Mouse (Mus musculus): ENCODE data around the gene 4930578G10Rik.
"Not testable (repeated sequence)": the region's sequence is repeated elsewhere in the genome, so short reads cannot be mapped to it uniquely, and the experiment has no call there.

4930578G10Rik gene

DNA sequence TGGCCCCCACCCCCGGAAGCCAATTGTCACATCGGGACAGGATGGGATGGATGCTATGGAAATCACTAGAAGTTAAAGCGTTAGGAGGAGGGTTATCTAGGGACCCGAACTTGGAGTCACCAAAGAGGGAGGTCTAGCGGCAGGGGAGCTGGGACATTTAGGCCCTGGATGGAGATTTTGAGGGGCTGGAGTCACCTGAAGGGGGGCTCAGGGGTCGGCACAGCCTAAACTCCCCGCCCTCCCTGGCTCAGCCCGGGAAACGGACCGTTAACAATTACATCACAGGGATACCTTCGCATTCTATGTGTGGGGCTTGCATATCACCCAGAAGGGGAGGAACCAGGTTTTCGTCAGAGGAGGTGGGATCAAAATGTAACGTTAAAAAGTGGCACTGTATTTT lies at the start of gene 4930578G10Rik:
Gene 4930578G10Rik (plus strand): TSS at position 301 of the 400 bp plus-strand sequence.
- DNase-seq (ENCODE audit: low spot score in 2 of 2) = not testable (repeated sequence)

DNA sequence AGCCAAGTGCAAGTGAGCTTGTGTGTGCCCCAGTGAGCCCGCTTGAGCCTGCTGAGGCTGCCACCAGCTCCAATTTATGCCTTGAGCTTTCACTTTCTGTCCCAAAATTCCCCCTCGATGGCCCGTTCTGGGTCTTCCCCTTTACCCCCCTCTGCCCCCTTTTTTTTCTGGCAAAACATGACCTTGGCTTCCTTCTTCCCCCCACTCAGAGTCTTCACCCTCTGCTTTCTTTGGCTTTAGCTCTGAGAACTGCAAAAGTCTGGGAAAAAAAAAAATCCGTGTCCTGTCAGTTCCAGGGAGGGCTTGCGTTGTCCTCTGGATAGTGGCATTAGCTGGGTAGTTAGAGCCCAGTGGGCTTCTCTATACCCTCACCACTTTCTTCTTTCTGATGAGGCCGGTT lies 21.1 kb downstream of the 4930578G10Rik start, which contains the start of gene Ccl19:
Gene Ccl19 (minus strand): TSS at position 101 of the 400 bp plus-strand sequence.
- not testable (repeated sequence) for DNase-seq (ENCODE audit: low spot score in 2 of 2)

DNA sequence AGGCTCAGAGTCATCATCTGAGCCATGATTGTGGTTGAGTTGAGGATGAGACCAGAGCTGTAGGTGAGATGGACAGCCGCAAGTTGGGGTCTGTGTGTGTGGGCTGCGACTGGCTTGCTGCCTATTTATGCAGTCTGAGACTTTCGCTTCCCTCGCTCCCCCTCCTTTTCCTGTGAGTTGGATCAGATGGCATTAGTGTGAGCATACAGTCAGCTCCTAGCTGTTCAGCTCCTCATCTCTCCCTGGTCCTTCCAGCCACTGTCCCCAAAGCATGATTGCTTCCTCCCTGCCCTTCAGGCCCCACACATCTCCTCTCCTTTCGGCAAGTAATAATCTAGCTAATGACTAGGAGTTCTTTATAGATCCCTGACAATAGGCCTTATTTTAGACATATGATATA lies 38.5 kb downstream of the 4930578G10Rik start, which contains the start of gene Ccl21a:
Gene Ccl21a (minus strand): TSS at position 101 of the 400 bp plus-strand sequence.
- DNase-seq (ENCODE audit: low spot score in 2 of 2) = not testable (repeated sequence)

- not testable (repeated sequence) for DNase-seq (ENCODE audit: low spot score in 2 of 2)
Observed at GRCm38 (mm10) chr4:42853788-42854187, 118.4 kb downstream of the 4930578G10Rik start, which contains the start of gene Fam205a1. Gene Fam205a1 (minus strand): TSS chr4:42853888.

DNA sequence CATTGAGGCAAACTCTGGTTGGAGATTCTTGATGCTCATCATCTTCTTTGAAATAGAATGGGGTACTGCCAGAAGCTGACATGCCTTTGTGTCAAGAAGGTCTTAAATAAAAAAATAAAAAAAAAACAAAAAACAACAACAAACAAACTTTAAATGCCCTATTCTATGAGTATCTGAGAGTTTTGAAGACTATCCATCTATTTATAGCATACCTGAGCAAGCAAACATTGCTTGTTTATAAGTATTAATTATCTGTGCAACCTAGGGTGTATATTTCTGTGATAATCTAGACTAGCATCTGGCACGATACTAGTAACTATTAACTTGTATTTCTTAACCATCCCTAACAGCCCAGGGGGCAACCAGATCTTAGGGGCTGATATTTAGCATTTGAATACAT lies 121.3 kb downstream of the 4930578G10Rik start, which contains the start of gene Gm12394:
Gene Gm12394 (minus strand): TSS at position 101 of the 400 bp plus-strand sequence.
- not testable (repeated sequence) for DNase-seq (ENCODE audit: low spot score in 2 of 2)

DNA sequence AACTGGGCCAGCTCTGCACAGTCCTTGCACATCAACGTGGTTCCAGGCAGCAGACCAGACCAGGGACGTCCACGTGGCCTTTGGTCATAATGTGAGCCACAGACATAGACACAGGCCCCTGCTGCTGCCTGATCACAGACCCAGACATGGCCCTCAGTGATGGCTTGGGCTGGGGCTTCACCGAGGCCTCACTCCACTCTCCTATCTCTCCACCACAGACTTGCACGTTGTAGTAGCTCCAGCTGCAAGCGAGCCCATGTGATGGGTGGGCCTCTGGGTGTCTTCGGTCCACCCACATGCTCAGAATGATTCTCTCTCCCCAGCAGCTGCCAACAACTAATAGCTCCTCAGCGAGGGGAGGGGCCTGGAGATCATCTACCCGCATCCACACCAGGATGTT lies 125.1 kb downstream of the 4930578G10Rik start:
- not testable (repeated sequence) for DNase-seq (ENCODE audit: low spot score in 2 of 2)

DNA sequence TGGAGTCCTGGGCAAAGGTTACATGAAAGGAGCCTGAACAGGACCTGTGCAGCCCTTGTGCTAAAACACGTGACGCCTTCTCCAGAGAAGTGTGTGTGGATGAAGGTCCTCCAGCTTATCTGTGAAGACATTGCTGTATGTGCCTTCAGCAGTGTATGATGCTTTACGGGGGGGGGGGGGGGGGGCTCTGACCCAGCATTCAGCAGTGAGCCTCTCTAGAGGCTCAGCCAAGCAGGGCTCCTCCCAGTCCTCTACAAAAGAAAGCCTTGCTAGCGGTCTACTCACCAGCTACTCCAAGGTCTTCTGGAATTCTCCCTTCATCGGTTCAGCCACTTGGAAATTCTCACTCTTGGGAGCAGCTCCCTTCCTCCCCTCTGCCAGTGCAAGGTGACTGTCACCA lies 128.1 kb downstream of the 4930578G10Rik start:
- DNase-seq (ENCODE audit: low spot score in 2 of 2) = not testable (repeated sequence)

DNA sequence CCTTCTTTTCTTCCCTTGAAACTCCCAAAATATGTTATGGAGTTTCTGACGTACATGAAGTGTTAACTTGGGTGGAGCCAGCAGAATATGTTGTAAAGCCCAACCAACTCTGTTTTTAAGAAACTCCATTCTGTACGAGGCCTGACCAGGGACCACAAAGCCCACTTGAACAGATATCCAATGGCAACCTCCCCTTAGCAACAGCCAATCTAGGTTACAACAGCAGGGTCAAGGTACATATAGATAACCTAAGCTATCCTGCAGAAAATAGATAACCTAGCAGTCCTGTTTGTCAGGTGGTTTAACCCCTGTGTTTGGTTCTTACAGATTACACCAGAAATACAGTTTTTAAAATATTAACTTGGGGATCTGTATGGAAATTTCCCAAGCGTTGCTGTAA lies 132.0 kb downstream of the 4930578G10Rik start:
- no peak for DNase-seq (ENCODE audit: low spot score in 2 of 2)

GRCm38 (mm10) chr4:42868193-42868592 lies 132.8 kb downstream of the 4930578G10Rik start:
- DNase-seq (ENCODE audit: low spot score in 2 of 2) = no peak

GRCm38 (mm10) chr4:42870748-42871147 lies 135.4 kb downstream of the 4930578G10Rik start:
- no peak for DNase-seq (ENCODE audit: low spot score in 2 of 2)

GRCm38 (mm10) chr4:42872151-42872550 lies 136.8 kb downstream of the 4930578G10Rik start:
- no peak for DNase-seq (ENCODE audit: low spot score in 2 of 2)

GRCm38 (mm10) chr4:42872746-42873435 lies 137.5 kb downstream of the 4930578G10Rik start:
- DNase-seq (ENCODE audit: low spot score in 2 of 2) = no peak

GRCm38 (mm10) chr4:42874134-42874533 lies 138.8 kb downstream of the 4930578G10Rik start, which contains the start of gene Fam205c:
Gene Fam205c (minus strand): TSS chr4:42874234.
- no peak for DNase-seq (ENCODE audit: low spot score in 2 of 2)

DNA sequence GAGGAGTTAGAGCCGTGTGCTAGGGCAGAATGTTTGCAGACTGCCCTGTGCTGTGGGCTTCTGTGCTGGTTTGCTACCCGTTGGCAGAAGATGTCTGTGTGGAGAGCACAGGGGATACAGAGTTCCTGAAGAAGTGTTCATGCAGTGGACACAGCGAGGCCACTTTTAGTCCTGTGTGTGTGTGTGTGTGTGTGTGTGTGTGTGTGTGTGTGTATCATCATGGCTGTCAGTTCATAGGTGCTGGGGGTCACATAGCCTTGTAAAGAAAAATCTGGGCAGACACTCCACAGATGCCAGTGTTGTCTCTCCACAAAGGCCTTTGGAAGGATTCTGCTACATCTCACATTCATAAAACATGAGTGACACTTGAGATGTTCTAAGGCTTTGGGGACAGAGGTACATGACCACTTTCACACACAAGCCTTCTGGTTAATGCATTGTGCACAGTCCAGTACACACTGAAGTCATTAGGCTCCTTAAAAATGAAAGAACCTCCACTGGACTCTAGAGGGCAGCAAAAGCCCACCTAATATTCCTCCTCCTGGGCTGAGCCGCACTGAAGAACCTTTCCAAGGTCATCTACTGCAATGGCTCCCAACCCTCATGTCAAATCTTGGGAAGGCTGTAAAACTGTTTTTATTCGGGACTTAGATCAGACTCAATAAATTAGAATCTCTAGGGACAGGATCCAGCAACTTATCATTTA lies 141.4 kb downstream of the 4930578G10Rik start:
- DNase-seq (ENCODE audit: low spot score in 2 of 2) = peak in 1 of 2 experiments; percentile 48

GRCm38 (mm10) chr4:42877657-42878056 lies 142.3 kb downstream of the 4930578G10Rik start:
- no peak for DNase-seq (ENCODE audit: low spot score in 2 of 2)

- DNase-seq (ENCODE audit: low spot score in 2 of 2) = no peak
Observed at GRCm38 (mm10) chr4:42879829-42880676, 144.7 kb downstream of the 4930578G10Rik start.

- no peak for DNase-seq (ENCODE audit: low spot score in 2 of 2)
Observed at GRCm38 (mm10) chr4:42880677-42880948, 145.3 kb downstream of the 4930578G10Rik start.

GRCm38 (mm10) chr4:42886926-42887325 lies 151.6 kb downstream of the 4930578G10Rik start:
- peak; percentile 45 to 71 for DNase-seq (ENCODE audit: low spot score in 2 of 2)

DNA sequence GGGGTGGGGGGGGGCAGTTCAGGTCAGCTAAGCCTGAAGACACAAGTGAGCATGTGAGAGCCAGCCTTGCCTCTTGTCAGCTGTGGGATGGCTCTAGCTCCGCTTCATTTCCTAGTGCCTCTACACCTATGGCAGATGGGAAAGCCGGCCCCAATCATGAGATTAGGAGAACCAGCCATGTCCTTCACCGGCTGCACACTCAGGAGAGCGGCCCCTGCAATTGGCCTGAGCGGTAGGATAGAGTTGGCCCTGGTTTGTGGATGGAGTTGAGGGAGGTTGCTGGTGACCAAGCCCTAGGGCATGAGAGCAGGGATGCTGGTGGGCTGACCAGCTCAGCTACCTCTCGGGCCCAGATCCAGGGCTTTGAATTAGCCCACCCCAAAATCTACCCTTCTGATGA lies 153.5 kb downstream of the 4930578G10Rik start:
- DNase-seq (ENCODE audit: low spot score in 2 of 2) = no peak

GRCm38 (mm10) chr4:42891176-42891575 lies 155.8 kb downstream of the 4930578G10Rik start:
- DNase-seq (ENCODE audit: low spot score in 2 of 2) = no peak

DNA sequence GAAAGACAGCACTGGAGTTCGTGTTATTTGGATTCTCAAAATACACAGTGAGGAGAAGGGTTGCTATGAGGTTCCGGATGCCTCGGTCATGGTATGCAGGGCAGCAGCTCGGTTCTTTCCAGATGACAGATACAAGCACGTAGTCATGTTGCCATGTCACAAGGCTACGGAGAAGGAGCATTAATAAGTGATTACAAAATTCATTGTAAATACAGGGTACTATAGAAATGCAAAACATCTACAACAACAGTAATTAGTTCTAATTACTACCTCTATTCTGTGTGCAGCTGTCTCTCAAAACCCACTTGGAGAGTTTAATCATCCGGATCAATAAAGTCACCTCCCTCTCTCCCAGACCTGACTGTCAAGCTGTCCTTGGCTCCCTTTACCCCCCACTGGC lies 159.8 kb downstream of the 4930578G10Rik start:
- no peak for DNase-seq (ENCODE audit: low spot score in 2 of 2)

All from right cerebral cortex, postnatal 36 days (tissue).